Mouse (Mus musculus) lung, embryonic 15.5 days (tissue): Measurements from ENCODE around the gene Cdk4. TPM values are rescaled to one million over a fixed set of nuclear protein-coding genes. Genes with fewer than 3 reads are reported as not detected.

ENCODE experiments used
- ATAC-seq: fragments of 200-750 bp; cut with Nextera tagmentation; 2 replicates; pipeline ENCODE4 v1.8.0; 2017; ENCODE audit warnings: moderate number of reproducible peaks, borderline replicate concordance; ENCODE audit not compliant: low FRiP score, low TSS enrichment; ENCODE audit errors: extremely low read depth
- H3K27ac ChIP-seq: fragments of 300-500 bp; sonication (generic); 2 replicates; pipeline ENCODE4 v1.5.1; 2015; ENCODE audit warnings: moderate library complexity, mild to moderate bottlenecking, inconsistent platforms
- H3K27me3 ChIP-seq: fragments of 300-500 bp; sonication (generic); 2 replicates; pipeline ENCODE4 v1.6.1; 2015; ENCODE audit warnings: inconsistent platforms
- H3K36me3 ChIP-seq: fragments of 300-500 bp; sonication (generic); 2 replicates; pipeline ENCODE4 v1.6.1; 2015; ENCODE audit warnings: inconsistent platforms
- H3K4me1 ChIP-seq: fragments of 300-500 bp; sonication (generic); 2 replicates; pipeline ENCODE4 v1.6.1; 2015; ENCODE audit warnings: inconsistent platforms
- H3K4me2 ChIP-seq: fragments of 300-500 bp; sonication (generic); 2 replicates; pipeline ENCODE4 v1.6.1; 2015; ENCODE audit warnings: inconsistent platforms, mild to moderate bottlenecking, moderate library complexity
- H3K4me3 ChIP-seq: fragments of 300-500 bp; sonication (generic); 2 replicates; pipeline ENCODE4 v1.5.1; 2015; ENCODE audit warnings: mild to moderate bottlenecking, inconsistent platforms
- H3K9ac ChIP-seq: fragments of 300-500 bp; sonication (generic); 2 replicates; pipeline ENCODE4 v1.6.1; 2015; ENCODE audit warnings: inconsistent platforms
- H3K9me3 ChIP-seq: fragments of 300-500 bp; sonication (generic); 2 replicates; pipeline ENCODE4 v1.6.1; 2016; ENCODE audit warnings: inconsistent platforms
- WGBS: fragments of 180-500 bp; shearing (Covaris S2); methylation state at CpG from one replicate; pipeline ENCODE4 v1.1.7; 2015; 5-methylcytosine and 5-hydroxymethylcytosine counted together
- polyA plus RNA-seq: library from polyadenylated mRNA; unstranded; fragments of >200 nt; fragmentation: Nextera tagmentation; extraction: Ambion mirVana; gene quantifications from 2 replicates; pipeline ENCODE4 v1.2.1, GENCODE M21; 2015

Gene Cdk4
- polyA plus RNA-seq, 1 experiment from 2014 or later, result 1,786 TPM

DNA sequence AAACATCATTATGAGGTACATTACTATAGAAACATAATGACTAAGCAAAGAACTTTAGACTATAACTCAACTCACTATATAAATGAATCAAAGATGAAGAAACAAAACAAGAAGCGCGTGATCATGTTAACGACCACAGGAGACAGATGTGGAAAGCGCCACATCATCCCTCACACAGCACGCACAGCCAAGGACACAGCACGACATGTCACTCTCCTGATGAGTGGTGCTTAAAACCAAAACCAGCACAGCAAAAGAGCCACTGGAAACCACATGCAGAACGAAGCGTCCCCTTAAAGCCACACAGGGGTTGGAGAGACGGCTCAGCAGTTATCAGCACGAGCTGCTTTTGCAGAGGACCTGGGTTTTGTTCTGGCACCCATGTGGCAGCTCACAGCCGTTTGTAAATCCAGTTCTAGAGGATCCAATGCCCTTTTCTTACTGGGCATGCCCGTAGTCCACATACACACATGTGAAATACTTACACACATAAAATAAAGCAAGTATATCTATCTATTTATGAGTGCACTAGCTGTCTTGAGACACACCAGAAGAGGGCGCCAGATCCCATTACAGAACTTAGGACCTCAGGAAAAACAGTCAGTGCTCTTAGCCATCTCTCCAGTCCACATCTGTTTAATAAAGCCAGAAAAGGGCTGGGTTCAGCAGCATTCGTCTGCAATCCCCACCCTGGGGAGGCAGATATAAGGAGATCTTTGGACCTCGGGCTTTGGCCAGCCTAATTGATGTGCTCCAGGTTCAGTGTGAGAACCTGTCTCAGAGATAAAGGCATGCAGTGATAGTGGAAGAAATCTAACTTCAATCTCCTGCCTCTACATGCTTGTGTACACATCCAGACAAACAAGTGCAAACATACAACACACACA is 47.9 kb downstream of the Cdk4 start:
- no peaks in the 10 kb centered on the region for H3K9me3 ChIP-seq
- ATAC-seq, result no peak
- no peak overlapping the region for H3K9ac ChIP-seq
- peaks cover 14% of the 10 kb centered on the region; the same call in 1 of the 2 replicates for H3K36me3 ChIP-seq
- H3K27me3 ChIP-seq, result no peaks in the 10 kb centered on the region
- H3K4me1 ChIP-seq, result no peaks in the 10 kb centered on the region
- H3K4me2 ChIP-seq, result no peak overlapping the region
- WGBS, result 85% methylated on average over 15 of the region's 15 CpGs
- H3K27ac ChIP-seq, result no peak overlapping the region
- no peak overlapping the region for H3K4me3 ChIP-seq

- no peak for ATAC-seq
- H3K4me2 ChIP-seq, result no peak overlapping the region
- WGBS, result 89% methylated on average over 11 of the region's 11 CpGs
These were observed 51.1 kb downstream of the Cdk4 start for GRCm38 (mm10) chr10:127114408-127114807.

DNA sequence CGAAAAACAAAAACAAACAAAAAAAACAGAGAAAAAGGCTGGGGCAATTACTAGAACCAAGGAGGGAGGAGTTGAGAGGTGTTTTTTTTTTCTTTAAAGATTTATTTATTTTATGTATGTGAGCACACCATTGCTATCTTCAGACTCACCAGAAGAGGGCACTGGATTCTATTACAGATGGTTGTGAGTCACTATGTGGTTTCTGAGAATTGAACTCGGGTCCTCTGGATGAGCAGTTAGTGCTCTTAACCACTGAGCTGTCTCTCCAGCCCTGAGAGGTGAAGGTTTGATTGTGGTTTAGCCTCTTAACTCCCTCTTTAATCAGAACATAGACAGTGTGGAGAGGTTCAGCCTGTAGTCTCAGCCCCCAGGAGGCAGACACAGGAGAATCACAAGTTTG is 51.7 kb downstream of the Cdk4 start:
- Histone ChIP-seq H3K9ac (no peak overlapping the region), H3K4me3 (no peak overlapping the region), H3K27ac (no peak overlapping the region), H3K4me1 (peaks cover 3% of the 10 kb centered on the region), H3K9me3 (no peaks in the 10 kb centered on the region), H3K27me3 (no peaks in the 10 kb centered on the region), H3K4me2 (no peak overlapping the region), H3K36me3 (peaks cover 25% of the 10 kb centered on the region)
- no peak for ATAC-seq
- WGBS, result 68% methylated on average over 2 of the region's 2 CpGs

More at GRCm38 (mm10) chr10:127114408-127114807, 51.1 kb downstream of the Cdk4 start:
- H3K9me3 ChIP-seq, result no peaks in the 10 kb centered on the region
- peaks cover 25% of the 10 kb centered on the region for H3K36me3 ChIP-seq
- no peak overlapping the region for H3K9ac ChIP-seq
- no peaks in the 10 kb centered on the region for H3K27me3 ChIP-seq
- H3K27ac ChIP-seq, result no peak overlapping the region
- no peak overlapping the region for H3K4me3 ChIP-seq
- H3K4me1 ChIP-seq, result no peaks in the 10 kb centered on the region

Other genes with a start within 250 kb of the Cdk4 start
- gene Atp23, start 162.2 kb upstream of the Cdk4 start, polyA plus RNA-seq, result 16.2 and 18.7 TPM in 2 replicates
- gene Ctdsp2, start 84.8 kb upstream of the Cdk4 start, polyA plus RNA-seq, result 68.6 and 73.1 TPM in 2 replicates
- gene Avil, start 62.8 kb upstream of the Cdk4 start, polyA plus RNA-seq, result 0.25 and 0.39 TPM in 2 replicates
- gene Tsfm, start 32.7 kb upstream of the Cdk4 start, polyA plus RNA-seq, result 73.2 and 79.2 TPM in 2 replicates
- gene Mettl1, start 22.1 kb upstream of the Cdk4 start, polyA plus RNA-seq, result 45.8 and 49.6 TPM in 2 replicates
- gene Eef1akmt3, start 22.0 kb upstream of the Cdk4 start, polyA plus RNA-seq, result 0.52 and 0.58 TPM in 2 replicates
- gene Cyp27b1, start 15.3 kb upstream of the Cdk4 start, polyA plus RNA-seq, result 0.16 and 0.25 TPM in 2 replicates
- gene March9, start 3.4 kb upstream of the Cdk4 start, polyA plus RNA-seq, result 0.61 and 0.86 TPM in 2 replicates
- gene Tspan31, start 6.7 kb downstream of the Cdk4 start, polyA plus RNA-seq, result 161 and 175 TPM in 2 replicates
- gene Agap2, start 11.8 kb downstream of the Cdk4 start, polyA plus RNA-seq, result 0.05 and 0.07 TPM in 2 replicates
- 90.1 and 101 TPM in 2 replicates for gene Os9, start 57.6 kb downstream of the Cdk4 start, polyA plus RNA-seq
- 2.8 and 3.6 TPM in 2 replicates for gene B4galnt1, start 101.7 kb downstream of the Cdk4 start, polyA plus RNA-seq
- gene Slc26a10, start 117.1 kb downstream of the Cdk4 start, polyA plus RNA-seq, result 0.86 and 0.93 TPM in 2 replicates
- gene Arhgef25, start 126.5 kb downstream of the Cdk4 start, polyA plus RNA-seq, result 55.4 and 59.0 TPM in 2 replicates
- gene Dtx3, start 132.2 kb downstream of the Cdk4 start, polyA plus RNA-seq, result 73.9 and 82.6 TPM in 2 replicates
- gene Pip4k2c, start 148.1 kb downstream of the Cdk4 start, polyA plus RNA-seq, result 24.4 and 27.2 TPM in 2 replicates
- gene Kif5a, start 199.8 kb downstream of the Cdk4 start, polyA plus RNA-seq, result 0.70 and 1.3 TPM in 2 replicates
- gene Dctn2, start 202.8 kb downstream of the Cdk4 start, polyA plus RNA-seq, result 184 and 189 TPM in 2 replicates
- gene Mbd6, start 225.5 kb downstream of the Cdk4 start, polyA plus RNA-seq, result 13.3 and 18.8 TPM in 2 replicates
- gene Mars, start 248.3 kb downstream of the Cdk4 start, polyA plus RNA-seq, result 104 and 108 TPM in 2 replicates